Mouse (Mus musculus) heart, postnatal 0 days (tissue): ENCODE measurements around the gene Tars2.

Source experiments
- CTCF ChIP-seq: IDR thresholded peaks from 2 replicates; pipeline ENCODE4 v1.5.1; 2016; ENCODE audit warnings: antibody characterized with exemption, control low read depth, low read depth
- EP300 ChIP-seq: IDR thresholded peaks from 2 replicates; pipeline ENCODE4 v1.6.1; 2016; ENCODE audit warnings: antibody characterized with exemption, low read depth

DNA sequence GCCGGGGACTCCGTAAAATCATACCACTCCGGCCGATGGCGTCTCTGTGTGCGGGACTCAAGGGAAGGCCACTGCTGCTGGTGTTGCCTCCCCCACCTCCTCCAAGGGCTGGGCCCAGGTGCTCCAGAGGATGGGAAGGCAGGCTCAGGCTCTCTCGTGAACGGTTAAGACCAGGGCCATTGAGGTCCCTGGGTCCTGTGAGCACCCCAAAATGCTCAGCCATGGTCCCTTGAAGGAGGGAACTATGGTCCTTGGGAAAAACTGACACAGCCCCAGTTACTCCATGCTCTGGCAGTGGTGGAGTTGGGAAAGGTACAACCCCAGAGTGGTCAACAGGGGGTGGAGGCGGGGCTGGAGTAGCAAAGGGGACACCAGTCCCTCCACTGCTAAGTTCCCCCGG lies 3.8 kb upstream of the Tars2 start:
- TF ChIP-seq CTCF (no peak), EP300 (no peak)
